Mouse (Mus musculus) testis, adult 2 months (tissue): ENCODE results near the gene Atxn1. TPM values are rescaled to one million over a fixed set of nuclear protein-coding genes. Genes with fewer than 3 reads are reported as not detected.

Source experiments
- H3K27ac ChIP-seq: fragments of 200-500 bp; 2 replicates; pipeline ENCODE4 v1.5.1; 2012; ENCODE audit warnings: low read depth, low read length; ENCODE audit not compliant: control insufficient read depth, insufficient read depth
- H3K27me3 ChIP-seq: fragments of 200-500 bp; 2 replicates; pipeline ENCODE4 v1.6.1; 2012; ENCODE audit warnings: mild to moderate bottlenecking, low read length, moderate library complexity; ENCODE audit not compliant: control insufficient read depth, insufficient read depth
- H3K36me3 ChIP-seq: fragments of 200-500 bp; 2 replicates; pipeline ENCODE4 v1.6.1; 2012; ENCODE audit warnings: mild to moderate bottlenecking, low read length; ENCODE audit not compliant: control insufficient read depth, insufficient read depth
- H3K4me1 ChIP-seq: fragments of 200-500 bp; 2 replicates; pipeline ENCODE4 v1.6.1; 2012; ENCODE audit warnings: low read length; ENCODE audit not compliant: control insufficient read depth, insufficient read depth
- H3K4me3 ChIP-seq: fragments of 200-500 bp; 2 replicates; pipeline ENCODE4 v1.5.1; 2012; ENCODE audit warnings: low read depth, mild to moderate bottlenecking, low read length, moderate library complexity, mixed read lengths; ENCODE audit not compliant: control insufficient read depth
- CTCF ChIP-seq: fragments of 200-500 bp; IDR thresholded peaks from 2 replicates; pipeline ENCODE4 v1.5.1; 2012; ENCODE audit warnings: low read depth, mild to moderate bottlenecking, inconsistent platforms, low read length, moderate library complexity; ENCODE audit not compliant: control insufficient read depth, insufficient read depth, insufficient replicate concordance
- POLR2A ChIP-seq: fragments of 200-500 bp; IDR thresholded peaks from 2 replicates; pipeline ENCODE4 v1.6.1; 2012; ENCODE audit warnings: low read depth, mild to moderate bottlenecking, inconsistent platforms, low read length, moderate library complexity; ENCODE audit not compliant: control insufficient read depth
- polyA plus RNA-seq: library from polyadenylated mRNA; depleted of rRNA; stranded (reverse); fragments of >200 nt; gene quantifications from 2 replicates; pipeline ENCODE4 v1.2.3, GENCODE M21; 2012

Atxn1 gene
- polyA plus RNA-seq, 1 experiment: 3.2 TPM

DNA sequence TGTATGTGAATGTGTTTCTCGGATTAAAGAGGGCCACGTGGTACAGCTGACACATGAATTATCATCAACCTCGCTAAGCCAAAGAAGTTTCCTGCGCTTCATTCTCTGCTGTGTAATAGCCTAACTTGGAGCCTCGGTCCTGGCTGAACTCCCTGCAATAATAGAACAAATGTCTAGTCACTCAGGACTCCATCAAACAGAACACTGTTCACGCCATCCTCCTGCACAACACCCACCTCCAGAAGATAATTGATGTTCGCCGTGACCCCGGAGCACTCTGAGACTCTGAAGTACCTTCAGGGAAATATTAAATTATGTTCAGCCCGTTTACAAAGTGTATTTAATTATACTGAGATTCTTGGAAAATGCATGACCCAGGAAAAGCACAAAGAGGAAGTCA lies 70.0 kb downstream of the Atxn1 start:
- Histone ChIP-seq H3K36me3 (no peaks in the 10 kb centered on the region), H3K4me1 (no peaks in the 10 kb centered on the region), H3K4me3 (no peak overlapping the region), H3K27ac (no peak overlapping the region), H3K27me3 (no peaks in the 10 kb centered on the region)
- no peak for TF ChIP-seq CTCF
- TF ChIP-seq POLR2A: no peak

DNA sequence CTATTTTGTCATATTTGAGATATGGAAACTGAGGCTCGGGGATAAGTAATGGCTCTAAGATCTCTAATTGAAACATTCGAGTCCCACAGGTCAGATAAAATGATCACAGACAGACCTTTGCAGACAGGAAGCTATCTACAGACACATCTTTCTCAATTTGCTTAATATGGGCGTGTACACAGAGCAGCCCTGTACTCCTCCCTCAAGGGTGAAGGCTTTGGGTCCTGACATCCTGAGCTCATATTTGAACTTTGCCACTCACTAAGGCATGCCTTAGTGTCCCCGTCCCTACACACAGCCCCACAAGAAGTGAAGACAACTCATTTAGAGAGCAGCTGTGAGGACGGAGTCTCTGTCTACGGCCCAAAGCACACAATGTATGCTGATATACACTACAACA lies 70.6 kb downstream of the Atxn1 start:
- Histone ChIP-seq H3K4me1 (no peaks in the 10 kb centered on the region), H3K4me3 (no peak overlapping the region), H3K36me3 (no peaks in the 10 kb centered on the region), H3K27ac (no peak overlapping the region), H3K27me3 (no peaks in the 10 kb centered on the region)
- TF ChIP-seq CTCF (no peak), POLR2A (no peak)

- Histone ChIP-seq H3K4me1 (no peaks in the 10 kb centered on the region), H3K27me3 (no peaks in the 10 kb centered on the region), H3K27ac (no peak overlapping the region), H3K4me3 (no peak overlapping the region), H3K36me3 (no peaks in the 10 kb centered on the region)
- no peak for TF ChIP-seq POLR2A
- TF ChIP-seq CTCF: no peak
Measured at GRCm38 (mm10) chr13:45891073-45891472, 73.7 kb downstream of the Atxn1 start.

- H3K36me3 ChIP-seq: no peaks in the 10 kb centered on the region
- H3K4me3 ChIP-seq: no peak overlapping the region
- TF ChIP-seq POLR2A (no peak), CTCF (no peak)
- H3K4me1 ChIP-seq: no peaks in the 10 kb centered on the region
- no peak overlapping the region for H3K27ac ChIP-seq
- H3K27me3 ChIP-seq: no peaks in the 10 kb centered on the region
Measured at GRCm38 (mm10) chr13:45888953-45889749, 75.7 kb downstream of the Atxn1 start.

- no peaks in the 10 kb centered on the region for H3K36me3 ChIP-seq
- no peaks in the 10 kb centered on the region for H3K27me3 ChIP-seq
- H3K4me3 ChIP-seq: no peak overlapping the region
- H3K4me1 ChIP-seq: no peaks in the 10 kb centered on the region
- H3K27ac ChIP-seq: no peak overlapping the region
- TF ChIP-seq POLR2A: no peak
- TF ChIP-seq CTCF: no peak
Measured at GRCm38 (mm10) chr13:45884878-45885277, 79.9 kb downstream of the Atxn1 start.

DNA sequence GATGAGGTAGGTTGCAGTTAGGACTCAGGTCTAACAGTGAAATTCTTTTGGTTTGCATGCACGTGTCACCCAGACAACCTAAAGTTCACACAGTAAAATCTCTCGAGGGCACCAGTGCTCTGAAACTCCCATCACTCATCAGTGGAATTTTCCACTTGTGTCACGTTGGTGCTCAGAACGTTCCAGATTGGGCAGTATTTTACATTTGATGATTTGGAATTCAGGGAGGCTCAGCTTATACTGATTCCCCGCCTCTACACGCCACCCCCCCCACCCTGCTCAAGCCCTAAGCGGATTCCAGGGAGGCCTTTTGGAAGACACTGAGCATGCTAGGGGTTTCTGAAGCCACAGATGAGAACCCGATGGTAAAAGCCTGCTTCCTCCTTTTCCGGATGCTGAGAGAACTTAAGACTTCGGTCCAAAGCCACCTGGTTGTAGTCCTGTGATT lies 81.0 kb downstream of the Atxn1 start:
- Histone ChIP-seq H3K27ac (no peak overlapping the region), H3K36me3 (no peaks in the 10 kb centered on the region), H3K27me3 (no peaks in the 10 kb centered on the region), H3K4me3 (no peak overlapping the region), H3K4me1 (no peaks in the 10 kb centered on the region)
- TF ChIP-seq CTCF (no peak), POLR2A (no peak)

DNA sequence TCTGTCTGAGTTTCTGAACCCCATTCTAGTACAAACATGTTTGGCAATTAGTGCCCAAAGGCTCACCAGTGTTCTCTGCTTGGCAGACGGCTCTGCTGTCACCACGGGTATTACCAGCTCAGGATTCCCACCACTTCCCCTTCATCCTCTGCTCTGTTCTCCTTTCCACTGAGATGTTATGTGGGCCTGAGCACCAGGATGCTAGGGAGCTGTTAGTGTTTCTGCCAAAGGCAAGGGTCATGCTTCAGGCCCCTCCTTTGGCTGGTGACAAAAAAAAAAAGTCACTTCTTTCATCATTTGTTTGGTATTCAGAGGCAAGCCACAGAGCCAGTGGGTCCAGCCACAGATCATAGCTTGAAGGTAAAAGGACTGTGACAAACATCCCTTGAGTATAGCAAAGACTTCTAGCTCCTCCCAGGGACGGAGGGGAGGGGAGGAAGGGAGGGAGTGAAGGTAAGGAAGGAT lies 81.8 kb downstream of the Atxn1 start:
- no peaks in the 10 kb centered on the region for H3K36me3 ChIP-seq
- H3K4me3 ChIP-seq: no peak overlapping the region
- no peaks in the 10 kb centered on the region for H3K4me1 ChIP-seq
- no peaks in the 10 kb centered on the region for H3K27me3 ChIP-seq
- no peak for TF ChIP-seq CTCF
- no peak overlapping the region for H3K27ac ChIP-seq
